Mouse (Mus musculus) liver, postnatal 0 days (tissue): ENCODE results near the gene Map3k6.

Experiments used
- CTCF ChIP-seq: sonication (generic); IDR thresholded peaks from 2 replicates; pipeline ENCODE4 v1.5.1; 2016; ENCODE audit warnings: antibody characterized with exemption, low read depth
- EP300 ChIP-seq: IDR thresholded peaks from 2 replicates; pipeline ENCODE4 v1.6.1; 2016; ENCODE audit warnings: antibody characterized with exemption, low read depth, mild to moderate bottlenecking

- TF ChIP-seq CTCF (no peak), EP300 (no peak)
Observed at GRCm38 (mm10) chr4:133253412-133253811, 12.8 kb downstream of the Map3k6 start.
